Mouse (Mus musculus): ENCODE results near the gene Mgat4d. TPM values are rescaled to one million over a fixed set of nuclear protein-coding genes. Genes with fewer than 3 reads are reported as not detected.
"Not testable (repeated sequence)": the region's sequence is repeated elsewhere in the genome, so short reads cannot be mapped to it uniquely, and the experiment has no call there.

Gene Mgat4d
- not detected in 2 replicates for polyA plus RNA-seq (2015; fragmentation: Nextera tagmentation; extraction: Ambion mirVana)

- 74% methylated on average over 18 of the region's 18 CpGs for WGBS
- no peaks in the 10 kb centered on the region for H3K36me3 ChIP-seq
- H3K9ac ChIP-seq: no peak within 1 kb of the TSS
- no peaks in the 10 kb centered on the region for H3K4me1 ChIP-seq
- no peak within 1 kb of the TSS for H3K4me3 ChIP-seq
- no peak for ATAC-seq (ENCODE audit: low FRiP score, low read depth)
- H3K27ac ChIP-seq: no peak within 1 kb of the TSS
- no peaks in the 10 kb centered on the region for H3K27me3 ChIP-seq
- no peak within 1 kb of the TSS for H3K4me2 ChIP-seq (replicated peaks)
- H3K9me3 ChIP-seq: no peaks in the 10 kb centered on the region
Observed at GRCm38 (mm10) chr8:83348263-83348662, at the start of gene Mgat4d. TSS of gene Mgat4d (plus strand) at chr8:83348471.

DNA sequence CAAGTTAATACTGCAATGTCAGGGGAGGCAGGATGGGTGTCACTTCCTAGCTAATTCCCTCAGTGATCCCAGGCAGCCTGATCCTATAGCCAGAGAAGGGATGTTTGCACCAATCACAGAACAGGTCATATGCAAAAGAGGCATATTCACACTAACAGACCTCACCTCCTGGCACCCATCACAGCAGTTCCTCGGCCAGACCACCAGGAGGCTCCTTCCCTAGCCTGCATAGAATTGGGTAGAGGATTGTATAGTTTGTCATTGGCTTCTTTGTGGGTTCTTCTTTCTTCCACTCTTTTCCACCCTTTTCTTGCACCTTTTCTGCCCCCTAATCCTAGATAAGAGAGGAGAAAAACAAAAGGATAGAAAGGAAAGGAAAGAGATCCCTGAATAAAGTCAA lies 48.1 kb upstream of the Mgat4d start:
- no peaks in the 10 kb centered on the region for H3K36me3 ChIP-seq
- H3K27ac ChIP-seq: no peak overlapping the region
- H3K9ac ChIP-seq: no peak overlapping the region
- H3K4me1 ChIP-seq: no peaks in the 10 kb centered on the region
- H3K9me3 ChIP-seq: 0 out of 2 replicates have a peak, but pooled peaks cover 4% of the 10 kb centered on the region
- no peaks in the 10 kb centered on the region for H3K27me3 ChIP-seq
- H3K4me2 ChIP-seq (replicated peaks): no peak overlapping the region
- ATAC-seq (ENCODE audit: low FRiP score, low read depth): no peak
- no peak overlapping the region for H3K4me3 ChIP-seq
- WGBS: 50% methylated on average over 1 of the region's 1 CpGs

DNA sequence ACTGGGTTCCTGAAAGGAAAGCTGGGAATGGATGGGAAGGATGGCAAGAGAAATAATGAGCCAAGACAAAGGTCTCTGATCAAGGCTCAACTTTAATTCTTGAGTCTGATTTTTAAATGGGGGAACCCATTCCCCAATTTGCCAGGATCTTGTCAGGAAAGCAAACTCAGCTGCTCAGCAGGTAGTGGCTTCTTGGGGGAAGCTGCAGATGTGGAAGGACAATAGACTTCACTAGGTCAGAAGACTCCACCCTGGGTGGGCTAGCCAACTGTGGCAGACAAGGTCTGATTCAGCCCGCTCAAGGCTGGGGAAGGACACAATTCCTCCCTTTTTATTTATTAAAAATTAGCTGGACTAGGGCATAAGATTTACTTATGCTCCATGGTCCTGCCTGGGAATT lies 43.3 kb upstream of the Mgat4d start:
- Histone ChIP-seq H3K9ac (no peak overlapping the region), H3K4me2 (replicated peaks) (no peak overlapping the region), H3K27me3 (no peaks in the 10 kb centered on the region), H3K4me1 (no peaks in the 10 kb centered on the region), H3K9me3 (0 out of 2 replicates have a peak, but pooled peaks cover 4% of the 10 kb centered on the region), H3K4me3 (no peak overlapping the region), H3K27ac (no peak overlapping the region), H3K36me3 (no peaks in the 10 kb centered on the region)
- 96% methylated on average over 1 of the region's 1 CpGs for WGBS
- ATAC-seq (ENCODE audit: low FRiP score, low read depth): no peak

DNA sequence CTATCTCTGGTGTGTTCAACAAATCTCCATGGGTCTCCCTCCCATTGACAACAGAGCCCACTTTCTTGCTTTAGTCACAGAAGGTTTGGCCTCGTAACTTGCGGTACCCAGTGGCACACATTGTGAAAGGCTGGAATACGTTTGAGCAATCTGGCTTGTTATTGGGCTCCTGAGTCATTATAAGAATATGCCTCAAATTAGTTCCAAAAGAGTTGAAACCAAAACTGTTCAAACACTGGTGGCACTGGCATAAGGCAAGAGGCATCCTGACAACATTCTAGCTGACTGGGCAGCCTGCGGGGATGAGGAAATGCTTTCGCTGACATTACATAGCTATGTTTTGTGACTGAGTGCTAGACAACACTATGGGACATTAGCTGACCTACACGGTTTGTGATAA lies 38.4 kb upstream of the Mgat4d start:
- Histone ChIP-seq H3K27me3 (no peaks in the 10 kb centered on the region), H3K4me1 (no peaks in the 10 kb centered on the region), H3K27ac (no peak overlapping the region), H3K9ac (no peak overlapping the region), H3K9me3 (no peaks in the 10 kb centered on the region), H3K4me3 (no peak overlapping the region), H3K36me3 (peaks cover 7% of the 10 kb centered on the region; the same call in 1 of the 2 replicates), H3K4me2 (replicated peaks) (no peak overlapping the region)
- 77% methylated on average over 6 of the region's 6 CpGs for WGBS
- ATAC-seq (ENCODE audit: low FRiP score, low read depth): no peak

DNA sequence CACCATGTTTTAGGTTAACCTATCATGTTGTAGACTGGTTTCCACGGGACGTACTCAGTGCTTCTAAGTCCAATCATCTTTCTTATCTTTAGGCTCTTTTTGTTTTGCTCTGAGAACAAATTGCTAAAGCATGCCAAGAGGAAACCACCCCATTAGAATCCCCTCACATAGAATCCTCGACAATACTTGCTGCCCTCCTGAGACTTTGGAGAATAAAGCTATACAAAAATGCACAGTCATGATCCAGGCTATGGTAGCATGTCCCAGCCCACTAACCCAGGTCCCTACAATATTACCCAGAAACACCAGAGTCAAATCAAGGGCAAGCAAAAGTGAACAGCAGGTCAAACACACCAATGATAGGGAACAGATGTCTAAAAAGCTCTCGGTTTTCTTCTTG lies 33.2 kb upstream of the Mgat4d start:
- peaks cover 39% of the 10 kb centered on the region for H3K36me3 ChIP-seq
- 70% methylated on average over 4 of the region's 4 CpGs for WGBS
- not testable (repeated sequence) for H3K4me2 ChIP-seq (replicated peaks)

GRCm38 (mm10) chr8:83315691-83316090 lies 32.6 kb upstream of the Mgat4d start:
- ATAC-seq (ENCODE audit: low FRiP score, low read depth): no peak
- Histone ChIP-seq H3K4me1 (no peaks in the 10 kb centered on the region), H3K9ac (no peak overlapping the region), H3K27ac (no peak overlapping the region), H3K27me3 (no peaks in the 10 kb centered on the region), H3K4me3 (no peak overlapping the region), H3K36me3 (peaks cover 44% of the 10 kb centered on the region), H3K4me2 (replicated peaks) (no peak overlapping the region), H3K9me3 (no peaks in the 10 kb centered on the region)
- 78% methylated on average over 2 of the region's 2 CpGs for WGBS

More for the DNA sequence above, 33.2 kb upstream of the Mgat4d start:
- not testable (repeated sequence) for H3K9me3 ChIP-seq; H3K4me3 ChIP-seq; ATAC-seq (ENCODE audit: low FRiP score, low read depth); H3K9ac ChIP-seq; H3K27me3 ChIP-seq; H3K27ac ChIP-seq; H3K4me1 ChIP-seq

DNA sequence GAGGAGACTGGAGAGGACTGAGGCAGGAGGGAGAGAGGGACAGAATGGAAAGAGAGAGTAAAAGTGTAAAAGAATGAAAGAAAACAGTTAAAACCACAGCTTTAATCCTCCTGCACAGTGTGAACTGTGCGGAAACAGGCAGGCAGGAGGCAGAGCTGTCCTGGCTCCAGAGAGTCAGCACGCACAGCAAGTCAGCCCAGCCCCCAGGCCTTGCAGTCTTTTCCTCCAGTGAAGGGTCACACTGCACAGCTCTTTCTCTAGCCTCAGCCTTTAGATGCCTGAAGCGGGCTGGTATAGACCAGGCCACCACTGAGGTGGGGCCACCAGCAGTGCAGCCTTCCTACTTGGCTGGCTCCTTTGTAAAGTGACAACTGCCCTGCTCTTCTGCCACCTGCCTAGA lies 27.7 kb upstream of the Mgat4d start:
- 38% methylated on average over 3 of the region's 3 CpGs for WGBS
- H3K27me3 ChIP-seq: no peaks in the 10 kb centered on the region
- H3K36me3 ChIP-seq: peaks cover 55% of the 10 kb centered on the region
- H3K9me3 ChIP-seq: no peaks in the 10 kb centered on the region
- no peaks in the 10 kb centered on the region for H3K4me1 ChIP-seq
- no peak overlapping the region for H3K4me2 ChIP-seq (replicated peaks)
- no peak for ATAC-seq (ENCODE audit: low FRiP score, low read depth)
- H3K9ac ChIP-seq: no peak overlapping the region
- H3K4me3 ChIP-seq: no peak overlapping the region
- no peak overlapping the region for H3K27ac ChIP-seq

DNA sequence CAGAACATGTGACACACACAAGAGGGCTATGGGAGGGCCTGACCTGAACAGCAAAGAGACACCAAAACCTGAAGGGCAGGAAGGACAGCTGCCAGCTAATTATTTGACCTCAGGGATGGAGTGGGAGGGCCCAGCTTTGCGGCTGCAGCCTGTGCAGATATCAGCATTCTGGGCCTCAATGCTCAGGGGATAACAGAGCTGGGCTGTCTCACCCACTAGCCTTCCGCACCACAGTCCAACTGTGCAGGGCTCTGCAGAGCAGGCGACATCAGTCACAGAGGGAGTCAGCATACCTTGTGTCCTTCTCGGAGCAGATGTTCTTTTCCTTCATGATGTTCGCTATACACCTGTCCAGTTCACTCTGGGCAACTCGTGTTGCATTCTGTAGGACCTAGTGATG lies 25.9 kb upstream of the Mgat4d start:
- WGBS: 86% methylated on average over 6 of the region's 6 CpGs
- H3K9ac ChIP-seq: no peak overlapping the region; the same call in 1 of the 2 replicates
- H3K27ac ChIP-seq: no peak overlapping the region
- no peaks in the 10 kb centered on the region for H3K27me3 ChIP-seq
- H3K4me2 ChIP-seq (replicated peaks): no peak overlapping the region
- H3K4me1 ChIP-seq: no peaks in the 10 kb centered on the region
- ATAC-seq (ENCODE audit: low FRiP score, low read depth): no peak
- H3K9me3 ChIP-seq: no peaks in the 10 kb centered on the region
- no peak overlapping the region for H3K4me3 ChIP-seq
- H3K36me3 ChIP-seq: peaks cover 50% of the 10 kb centered on the region

DNA sequence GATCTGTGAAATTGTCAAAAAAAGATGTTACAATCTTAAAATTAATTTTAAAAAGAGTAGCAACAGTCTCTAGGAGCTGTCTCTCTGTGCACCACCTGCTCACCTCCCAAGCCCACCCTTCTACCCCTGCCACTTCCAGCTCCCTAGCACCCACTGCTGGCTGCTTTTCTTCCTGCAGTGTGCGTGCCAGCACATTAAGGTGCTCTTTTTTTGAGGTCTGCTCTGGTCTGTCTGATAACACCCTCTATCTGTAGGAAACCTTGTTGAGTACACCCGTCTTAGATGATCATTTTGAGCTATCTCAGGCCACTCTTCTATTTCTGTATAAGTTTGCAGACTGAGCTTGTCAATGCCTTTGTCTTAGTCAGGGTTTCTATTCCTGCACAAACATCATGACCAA lies 25.2 kb upstream of the Mgat4d start:
- Histone ChIP-seq H3K9ac (no peak overlapping the region), H3K36me3 (peaks cover 45% of the 10 kb centered on the region), H3K27me3 (no peaks in the 10 kb centered on the region), H3K4me3 (no peak overlapping the region), H3K27ac (no peak overlapping the region), H3K4me2 (replicated peaks) (no peak overlapping the region), H3K4me1 (no peaks in the 10 kb centered on the region), H3K9me3 (no peaks in the 10 kb centered on the region)
- no peak for ATAC-seq (ENCODE audit: low FRiP score, low read depth)
- WGBS: 77% methylated on average over 2 of the region's 2 CpGs

GRCm38 (mm10) chr8:83327889-83328288 lies 20.4 kb upstream of the Mgat4d start:
- Histone ChIP-seq H3K27ac (no peak overlapping the region), H3K4me2 (replicated peaks) (no peak overlapping the region), H3K36me3 (peaks cover 17% of the 10 kb centered on the region), H3K9ac (no peak overlapping the region), H3K9me3 (no peaks in the 10 kb centered on the region), H3K27me3 (no peaks in the 10 kb centered on the region), H3K4me3 (no peak overlapping the region), H3K4me1 (peaks cover 2% of the 10 kb centered on the region; the same call in 1 of the 2 replicates)
- no peak for ATAC-seq (ENCODE audit: low FRiP score, low read depth)
- 89% methylated on average over 5 of the region's 5 CpGs for WGBS

DNA sequence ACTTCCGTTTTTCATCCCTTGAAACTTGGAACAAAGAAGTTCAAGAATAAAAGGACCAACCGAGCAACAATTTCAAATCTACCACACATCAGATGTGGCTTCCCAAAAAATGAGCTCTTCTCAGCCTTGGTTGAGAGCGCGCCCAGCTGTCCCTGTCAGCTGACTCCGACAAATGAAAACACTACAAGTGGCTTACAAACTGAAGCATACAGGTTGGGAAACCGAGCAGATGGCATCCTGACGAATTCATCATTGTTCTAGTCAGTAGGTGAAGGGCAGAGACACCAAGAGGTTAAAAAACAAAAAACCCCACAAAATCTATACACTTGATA lies 16.7 kb upstream of the Mgat4d start:
- ATAC-seq (ENCODE audit: low FRiP score, low read depth): no peak
- H3K4me3 ChIP-seq: peak overlapping the region; percentile 83
- peaks cover 5% of the 10 kb centered on the region; the same call in 1 of the 2 replicates for H3K4me1 ChIP-seq
- no peak overlapping the region for H3K27ac ChIP-seq
- WGBS: 7% methylated on average over 7 of the region's 7 CpGs
- no peaks in the 10 kb centered on the region for H3K9me3 ChIP-seq
- H3K4me2 ChIP-seq (replicated peaks): peak overlapping the region; percentile 89
- peak overlapping the region; percentile 88 for H3K9ac ChIP-seq
- peaks cover 17% of the 10 kb centered on the region for H3K36me3 ChIP-seq
- H3K27me3 ChIP-seq: peaks cover 13% of the 10 kb centered on the region; the same call in 1 of the 2 replicates

- Histone ChIP-seq H3K4me1 (peaks cover 5% of the 10 kb centered on the region; the same call in 1 of the 2 replicates), H3K4me2 (replicated peaks) (peak within 1 kb of the TSS; percentile 89), H3K4me3 (peak within 1 kb of the TSS; percentile 83), H3K27me3 (peaks cover 13% of the 10 kb centered on the region; the same call in 1 of the 2 replicates), H3K9me3 (no peaks in the 10 kb centered on the region), H3K36me3 (peaks cover 12% of the 10 kb centered on the region), H3K27ac (no peak within 1 kb of the TSS), H3K9ac (peak within 1 kb of the TSS; percentile 88)
- WGBS: under 1% methylated on average over 85 of the region's 85 CpGs
- ATAC-seq (ENCODE audit: low FRiP score, low read depth): peak; percentile 98
Observed at GRCm38 (mm10) chr8:83331899-83332697, 16.2 kb upstream of the Mgat4d start, which contains the start of gene Elmod2. TSS of gene Elmod2 (minus strand) at chr8:83332486.

Measured in limb, embryonic 13.5 days (tissue).